Mouse (Mus musculus) intestine, postnatal 0 days (tissue): ENCODE measurements at regions not wholly inside any gene's neighbourhood (a gene's known extent, or its start where the extent isn't known, plus 50 kb on each side); places are given as distances from the start of the nearest gene placed in this dataset.

Experiments used
- ATAC-seq: fragments of 200-750 bp; cut with Nextera tagmentation; 2 replicates; pipeline ENCODE4 v1.8.0; 2017; ENCODE audit warnings: mild to moderate bottlenecking, moderate TSS enrichment, moderate library complexity
- H3K27ac ChIP-seq: fragments of 300-500 bp; sonication (generic); 2 replicates; pipeline ENCODE4 v1.5.1; 2014; ENCODE audit warnings: mild to moderate bottlenecking, low read depth, low read length, moderate library complexity
- H3K27me3 ChIP-seq: fragments of 300-500 bp; sonication (generic); replicated peaks from 2 replicates; pipeline ENCODE4 v1.6.1; 2014; ENCODE audit warnings: low read length, mixed read lengths; ENCODE audit not compliant: control insufficient read depth, insufficient read depth
- H3K36me3 ChIP-seq: fragments of 300-500 bp; sonication (generic); 2 replicates; pipeline ENCODE4 v1.6.1; 2014; ENCODE audit warnings: mild to moderate bottlenecking, moderate library complexity; ENCODE audit not compliant: control insufficient read depth, insufficient read depth
- H3K4me1 ChIP-seq: fragments of 300-500 bp; sonication (generic); replicated peaks from 2 replicates; pipeline ENCODE4 v1.6.1; 2014; ENCODE audit warnings: antibody characterized with exemption, low read length, mixed read lengths; ENCODE audit not compliant: control insufficient read depth, insufficient read depth
- H3K4me2 ChIP-seq: fragments of 300-500 bp; sonication (generic); replicated peaks from 2 replicates; pipeline ENCODE4 v1.6.1; 2014; ENCODE audit warnings: low read depth, mild to moderate bottlenecking, moderate library complexity
- H3K4me3 ChIP-seq: fragments of 300-500 bp; sonication (generic); 2 replicates; pipeline ENCODE4 v1.5.1; 2014; ENCODE audit warnings: low read depth, low read length
- H3K9ac ChIP-seq: fragments of 300-500 bp; sonication (generic); 2 replicates; pipeline ENCODE4 v1.6.1; 2014; ENCODE audit warnings: mild to moderate bottlenecking, low read depth, low read length
- H3K9me3 ChIP-seq: fragments of 300-500 bp; sonication (generic); 2 replicates; pipeline ENCODE4 v1.6.1; 2016; ENCODE audit warnings: mixed run types; ENCODE audit not compliant: control insufficient read depth
- CTCF ChIP-seq: sonication (generic); IDR thresholded peaks from 2 replicates; pipeline ENCODE4 v1.5.1; 2016; ENCODE audit warnings: low read depth, mild to moderate bottlenecking, control low read depth, antibody characterized with exemption, moderate library complexity
- WGBS: fragments of 180-500 bp; shearing (Covaris S2); extraction: QIAGEN DNeasy Blood & Tissue Kit; methylation state at CpG from one replicate; pipeline ENCODE4 v1.1.7; 2014; 5-methylcytosine and 5-hydroxymethylcytosine counted together

GRCm38 (mm10) chr4:94235650-94236206 lies 320.6 kb upstream of the Gm10306 start:
- no peak for ATAC-seq
- H3K4me1 ChIP-seq, result no peaks in the 10 kb centered on the region
- H3K4me3 ChIP-seq, result no peak overlapping the region
- H3K9ac ChIP-seq, result no peak overlapping the region
- H3K4me2 ChIP-seq, result no peak overlapping the region
- no peak overlapping the region for H3K27ac ChIP-seq
- H3K27me3 ChIP-seq, result no peaks in the 10 kb centered on the region
- TF ChIP-seq CTCF, result no peak
- no peaks in the 10 kb centered on the region for H3K9me3 ChIP-seq
- H3K36me3 ChIP-seq, result no peaks in the 10 kb centered on the region
- WGBS, result 92% methylated on average over 2 of the region's 2 CpGs

- WGBS, result 77% methylated on average over 1 of the region's 1 CpGs
- no peaks in the 10 kb centered on the region for H3K4me1 ChIP-seq
- no peak overlapping the region for H3K27ac ChIP-seq
- no peak overlapping the region for H3K9ac ChIP-seq
- no peaks in the 10 kb centered on the region for H3K36me3 ChIP-seq
- H3K4me3 ChIP-seq, result no peak overlapping the region
- no peaks in the 10 kb centered on the region for H3K27me3 ChIP-seq
- TF ChIP-seq CTCF, result no peak
- no peaks in the 10 kb centered on the region for H3K9me3 ChIP-seq
- no peak overlapping the region for H3K4me2 ChIP-seq
- no peak for ATAC-seq
Measured at GRCm38 (mm10) chr4:94256026-94256425, 300.3 kb upstream of the Gm10306 start.

GRCm38 (mm10) chr4:94261136-94261535 lies 295.2 kb upstream of the Gm10306 start:
- no peak for ATAC-seq
- Histone ChIP-seq H3K27ac (no peak overlapping the region), H3K36me3 (no peaks in the 10 kb centered on the region), H3K9ac (no peak overlapping the region), H3K4me1 (no peaks in the 10 kb centered on the region), H3K9me3 (no peaks in the 10 kb centered on the region), H3K4me2 (no peak overlapping the region), H3K27me3 (no peaks in the 10 kb centered on the region), H3K4me3 (no peak overlapping the region)
- peak; percentile 34 for TF ChIP-seq CTCF

- TF ChIP-seq CTCF, result no peak
- no peak overlapping the region for H3K9ac ChIP-seq
- no peaks in the 10 kb centered on the region for H3K36me3 ChIP-seq
- H3K4me3 ChIP-seq, result no peak overlapping the region
- H3K27ac ChIP-seq, result no peak overlapping the region
- no peaks in the 10 kb centered on the region for H3K9me3 ChIP-seq
- no peak overlapping the region for H3K4me2 ChIP-seq
- no peak for ATAC-seq
- H3K27me3 ChIP-seq, result no peaks in the 10 kb centered on the region
- no peaks in the 10 kb centered on the region for H3K4me1 ChIP-seq
Measured at GRCm38 (mm10) chr4:94281732-94282131, 274.6 kb upstream of the Gm10306 start.

GRCm38 (mm10) chr4:94292150-94292549 lies 264.2 kb upstream of the Gm10306 start:
- no peak for TF ChIP-seq CTCF
- Histone ChIP-seq H3K27me3 (no peaks in the 10 kb centered on the region), H3K27ac (no peak overlapping the region), H3K9ac (no peak overlapping the region), H3K4me1 (no peaks in the 10 kb centered on the region), H3K9me3 (no peaks in the 10 kb centered on the region), H3K36me3 (no peaks in the 10 kb centered on the region), H3K4me3 (no peak overlapping the region), H3K4me2 (no peak overlapping the region)
- ATAC-seq, result no peak

GRCm38 (mm10) chr4:94317298-94317697 lies 239.0 kb upstream of the Gm10306 start:
- TF ChIP-seq CTCF, result no peak
- no peak for ATAC-seq
- Histone ChIP-seq H3K27me3 (no peaks in the 10 kb centered on the region), H3K9ac (no peak overlapping the region), H3K4me1 (no peaks in the 10 kb centered on the region), H3K36me3 (no peaks in the 10 kb centered on the region), H3K9me3 (no peaks in the 10 kb centered on the region), H3K4me2 (no peak overlapping the region), H3K27ac (no peak overlapping the region), H3K4me3 (no peak overlapping the region)

GRCm38 (mm10) chr4:94326759-94327158 lies 229.6 kb upstream of the Gm10306 start:
- 83% methylated on average over 2 of the region's 2 CpGs for WGBS
- TF ChIP-seq CTCF, result no peak
- H3K9ac ChIP-seq, result no peak overlapping the region
- no peak overlapping the region for H3K4me2 ChIP-seq
- no peak overlapping the region for H3K4me3 ChIP-seq
- no peaks in the 10 kb centered on the region for H3K27me3 ChIP-seq
- no peak for ATAC-seq
- no peaks in the 10 kb centered on the region for H3K9me3 ChIP-seq
- no peak overlapping the region for H3K27ac ChIP-seq
- H3K4me1 ChIP-seq, result no peaks in the 10 kb centered on the region
- H3K36me3 ChIP-seq, result no peaks in the 10 kb centered on the region
